Mouse (Mus musculus): ENCODE results near the gene Selenon. TPM values are rescaled to one million over a fixed set of nuclear protein-coding genes. Genes with fewer than 3 reads are reported as not detected.
A peak's percentile ranks its signal among the peaks of the same experiment; 100 is the strongest.
"Not testable (repeated sequence)": the region's sequence is repeated elsewhere in the genome, so short reads cannot be mapped to it uniquely, and the experiment has no call there.

Gene Selenon
- total RNA-seq, 2 experiments from 2014 or later, result 18.6 to 20.9 TPM

GRCm38 (mm10) chr4:134518541-134518940 lies 33.4 kb downstream of the Selenon start:
- intact Hi-C loops (cut with DNase I), result no loop called here
- peak in 1 of 2 experiments; percentile 39 for DNase-seq (ENCODE audit: low spot score in 2 of 2)

GRCm38 (mm10) chr4:134517719-134518118 lies 34.2 kb downstream of the Selenon start:
- peak in 1 of 2 experiments; percentile 85 for DNase-seq (ENCODE audit: low spot score in 2 of 2)
- intact Hi-C loops (cut with DNase I), result no loop called here

- intact Hi-C loops (cut with DNase I), result no loop called here
- DNase-seq (ENCODE audit: low spot score in 2 of 2), result peak in 1 of 2 experiments; percentile 85
Measured at GRCm38 (mm10) chr4:134516981-134517380, 35.0 kb downstream of the Selenon start.

GRCm38 (mm10) chr4:134515614-134516013 lies 36.4 kb downstream of the Selenon start:
- no peak for DNase-seq (ENCODE audit: low spot score in 2 of 2)
- intact Hi-C loops (cut with DNase I), result no loop called here

GRCm38 (mm10) chr4:134514309-134514930 lies 37.5 kb downstream of the Selenon start:
- intact Hi-C loops (cut with DNase I), result no loop called here
- DNase-seq (ENCODE audit: low spot score in 2 of 2), result no peak

GRCm38 (mm10) chr4:134512798-134513197 lies 39.2 kb downstream of the Selenon start:
- intact Hi-C loops (cut with DNase I), result no loop called here
- peak in 1 of 2 experiments; percentile 60 for DNase-seq (ENCODE audit: low spot score in 2 of 2)

- DNase-seq (ENCODE audit: low spot score in 2 of 2), result no peak
- intact Hi-C loops (cut with DNase I), result no loop called here
Measured at GRCm38 (mm10) chr4:134511730-134512129, 40.2 kb downstream of the Selenon start.

- intact Hi-C loops (cut with DNase I), result no loop called here
- DNase-seq (ENCODE audit: low spot score in 2 of 2), result peak; percentile 80 to 85
Measured at GRCm38 (mm10) chr4:134510845-134511411, 41.0 kb downstream of the Selenon start, which contains the start of gene Aunip. TSS of gene Aunip (plus strand) at chr4:134510999.

- intact Hi-C loops (cut with DNase I), result no loop called here
- no peak for DNase-seq (ENCODE audit: low spot score in 2 of 2)
Measured at GRCm38 (mm10) chr4:134510396-134510795, 41.6 kb downstream of the Selenon start.

- intact Hi-C loops (cut with DNase I), result no loop called here
Measured at GRCm38 (mm10) chr4:134506713-134507112, 45.3 kb downstream of the Selenon start.

GRCm38 (mm10) chr4:134505966-134506594 lies 45.9 kb downstream of the Selenon start:
- no peak for DNase-seq (ENCODE audit: low spot score in 2 of 2)
- intact Hi-C loops (cut with DNase I), result no loop called here

More at GRCm38 (mm10) chr4:134506713-134507112, 45.3 kb downstream of the Selenon start:
- DNase-seq (ENCODE audit: low spot score in 2 of 2), result no peak

GRCm38 (mm10) chr4:134505303-134505789 lies 46.6 kb downstream of the Selenon start:
- intact Hi-C loops (cut with DNase I), result no loop called here
- no peak for DNase-seq (ENCODE audit: low spot score in 2 of 2)

GRCm38 (mm10) chr4:134503686-134504357 lies 48.1 kb downstream of the Selenon start:
- DNase-seq (ENCODE audit: low spot score in 2 of 2), result no peak
- intact Hi-C loops (cut with DNase I), result no loop called here

- intact Hi-C loops (cut with DNase I), result no loop called here
- no peak for DNase-seq (ENCODE audit: low spot score in 2 of 2)
Measured at GRCm38 (mm10) chr4:134501095-134501494, 50.9 kb downstream of the Selenon start.

- intact Hi-C loops (cut with DNase I); DNase-seq (ENCODE audit: low spot score in 2 of 2): not testable (repeated sequence)
Measured at GRCm38 (mm10) chr4:134498983-134499382, 53.0 kb downstream of the Selenon start.

GRCm38 (mm10) chr4:134497986-134498731 lies 53.8 kb downstream of the Selenon start:
- peak in 1 of 2 experiments; percentile 60 for DNase-seq (ENCODE audit: low spot score in 2 of 2)
- intact Hi-C loops (cut with DNase I), result no loop called here

GRCm38 (mm10) chr4:134497223-134497622 lies 54.7 kb downstream of the Selenon start:
- intact Hi-C loops (cut with DNase I), result no loop called here
- DNase-seq (ENCODE audit: low spot score in 2 of 2), result no peak

- DNase-seq (ENCODE audit: low spot score in 2 of 2), result peak; percentile 84 to 88
- intact Hi-C loops (cut with DNase I), result no loop called here
Measured at GRCm38 (mm10) chr4:134496595-134497210, 55.3 kb downstream of the Selenon start, which contains the start of gene Paqr7. TSS of gene Paqr7 (plus strand) at chr4:134496697.

GRCm38 (mm10) chr4:134495546-134495923 lies 56.4 kb downstream of the Selenon start:
- DNase-seq (ENCODE audit: low spot score in 2 of 2), result no peak
- intact Hi-C loops (cut with DNase I), result no loop called here

Measured in left cerebral cortex, postnatal 25 days (tissue).